Mouse (Mus musculus) forebrain, embryonic 14.5 days (tissue): ENCODE results near the gene Gm11020. TPM values are rescaled to one million over a fixed set of nuclear protein-coding genes. Genes with fewer than 3 reads are reported as not detected.

Source experiments
- ATAC-seq: fragments of 200-750 bp; cut with Nextera tagmentation; 2 replicates; pipeline ENCODE4 v1.8.0; 2017; ENCODE audit warnings: mild to moderate bottlenecking, moderate library complexity
- DNase-seq: peaks from one replicate; pipeline ENCODE4 v3.0.0-alpha.2; 2015; ENCODE audit warnings: low spot score
- H3K27ac ChIP-seq: fragments of 300-500 bp; sonication (generic); 2 replicates; pipeline ENCODE4 v1.5.1; 2014; ENCODE audit warnings: low read depth, mild to moderate bottlenecking, control low read depth, low read length, moderate library complexity
- H3K27me3 ChIP-seq: fragments of 300-500 bp; sonication (generic); replicated peaks from 2 replicates; pipeline ENCODE4 v1.6.1; 2014; ENCODE audit warnings: low read length, control low read depth, mixed read lengths; ENCODE audit not compliant: control insufficient read depth, insufficient read depth
- H3K36me3 ChIP-seq: fragments of 300-500 bp; sonication (generic); 2 replicates; pipeline ENCODE4 v1.6.1; 2014; ENCODE audit warnings: low read length, control low read depth; ENCODE audit not compliant: control insufficient read depth, insufficient read depth
- H3K4me1 ChIP-seq: fragments of 300-500 bp; sonication (generic); 2 replicates; pipeline ENCODE4 v1.6.1; 2014; ENCODE audit warnings: antibody characterized with exemption, low read length, control low read depth; ENCODE audit not compliant: control insufficient read depth, insufficient read depth
- H3K4me2 ChIP-seq: fragments of 300-500 bp; sonication (generic); 2 replicates; pipeline ENCODE4 v1.6.1; 2014; ENCODE audit warnings: mild to moderate bottlenecking, control low read depth, low read length
- H3K4me3 ChIP-seq: fragments of 300-500 bp; sonication (generic); 2 replicates; pipeline ENCODE4 v1.5.1; 2014; ENCODE audit warnings: low read depth, low read length, control low read depth
- H3K9ac ChIP-seq: fragments of 300-500 bp; sonication (generic); 2 replicates; pipeline ENCODE4 v1.6.1; 2014; ENCODE audit warnings: mild to moderate bottlenecking, low read length, control low read depth, moderate library complexity
- H3K9me3 ChIP-seq: fragments of 300-500 bp; sonication (generic); replicated peaks from 2 replicates; pipeline ENCODE4 v1.6.1; 2016; ENCODE audit warnings: low read length, control low read depth, mixed read lengths; ENCODE audit not compliant: control insufficient read depth
- WGBS: fragments of 180-500 bp; shearing (Covaris S2); extraction: QIAGEN DNeasy Blood & Tissue Kit; methylation state at CpG from one replicate; pipeline ENCODE4 v1.1.7; 2014; 5-methylcytosine and 5-hydroxymethylcytosine counted together
- polyA plus RNA-seq: library from polyadenylated mRNA; unstranded; fragments of >200 nt; fragmentation: Nextera tagmentation; extraction: Ambion mirVana; gene quantifications from 2 replicates; pipeline ENCODE4 v1.2.1, GENCODE M21; 2014

Gene Gm11020
- polyA plus RNA-seq, 1 experiment from 2014 or later: not detected

DNA sequence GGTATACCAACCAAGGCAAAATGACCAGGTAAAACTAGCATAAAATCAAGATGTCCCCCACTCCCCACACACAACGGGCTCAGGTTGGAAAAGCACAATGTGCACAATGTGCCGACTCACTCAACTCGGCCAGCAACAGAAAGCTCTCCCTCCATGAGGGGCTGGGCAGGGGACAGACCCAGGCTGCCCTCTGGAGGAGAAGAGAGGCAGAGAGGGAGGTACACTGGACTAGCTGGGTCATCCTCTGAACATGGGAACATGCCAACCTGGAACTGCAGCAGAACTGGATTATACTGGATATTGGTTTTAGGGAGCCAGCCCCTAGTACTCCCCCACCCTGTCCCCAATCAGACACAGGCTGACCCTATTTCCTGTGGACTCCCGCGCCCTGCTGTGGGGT is 31.8 kb downstream of the Gm11020 start:
- H3K4me2 ChIP-seq: no peak overlapping the region
- peaks cover 9% of the 10 kb centered on the region; the same call in 1 of the 2 replicates for H3K36me3 ChIP-seq
- no peak overlapping the region for H3K9ac ChIP-seq
- no peaks in the 10 kb centered on the region for H3K27me3 ChIP-seq
- DNase-seq (no peak), ATAC-seq (0 out of 2 replicates have a peak, but pooled peaks have one; percentile 54)
- H3K9me3 ChIP-seq: no peaks in the 10 kb centered on the region
- H3K27ac ChIP-seq: no peak overlapping the region
- no peaks in the 10 kb centered on the region for H3K4me1 ChIP-seq
- H3K4me3 ChIP-seq: no peak overlapping the region
- WGBS: 52% methylated on average over 5 of the region's 5 CpGs

DNA sequence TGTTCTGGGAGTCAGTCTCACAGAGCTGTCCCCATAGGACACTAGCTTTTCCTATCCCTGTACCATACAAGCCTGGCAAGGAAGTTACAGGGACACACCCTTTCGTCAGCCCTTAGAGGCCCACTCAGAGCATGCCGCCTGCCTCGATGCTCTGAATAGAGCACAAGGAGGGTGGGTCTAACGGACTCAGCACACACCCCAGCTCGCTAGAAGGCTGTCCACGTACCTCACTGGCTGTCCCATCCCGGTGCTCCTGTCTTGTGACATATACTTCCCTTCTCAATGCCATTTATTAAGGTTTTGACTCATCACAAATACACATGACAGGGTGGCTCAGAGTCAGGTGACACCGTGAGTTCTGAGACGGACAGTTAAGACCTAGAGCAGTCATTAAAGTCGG is 33.1 kb downstream of the Gm11020 start:
- no peaks in the 10 kb centered on the region for H3K4me1 ChIP-seq
- DNase-seq: no peak
- ATAC-seq: no peak
- H3K27ac ChIP-seq: no peak overlapping the region
- peaks cover 9% of the 10 kb centered on the region; the same call in 1 of the 2 replicates for H3K36me3 ChIP-seq
- no peak overlapping the region for H3K4me3 ChIP-seq
- no peak overlapping the region for H3K9ac ChIP-seq
- H3K27me3 ChIP-seq: no peaks in the 10 kb centered on the region
- 90% methylated on average over 10 of the region's 10 CpGs for WGBS
- H3K4me2 ChIP-seq: no peak overlapping the region
- H3K9me3 ChIP-seq: no peaks in the 10 kb centered on the region

DNA sequence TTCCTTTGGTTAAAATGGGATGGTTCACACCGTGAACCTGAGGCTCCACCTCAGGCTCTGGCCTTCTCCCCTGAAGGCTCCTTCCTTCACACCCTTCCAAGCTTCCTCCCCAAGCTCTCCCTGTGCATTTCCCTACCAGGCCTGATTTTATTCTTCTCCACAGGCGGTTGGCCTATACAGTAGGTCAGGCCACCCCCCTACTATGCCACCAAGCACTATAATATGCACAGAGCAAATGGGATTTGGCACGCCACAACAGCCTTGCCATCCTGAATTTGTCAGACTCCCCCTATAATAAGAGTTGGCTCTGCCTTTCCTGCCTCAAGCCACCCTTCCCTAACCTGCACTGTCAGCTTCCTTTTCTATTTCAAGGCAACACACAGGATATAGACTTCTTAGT is 37.3 kb downstream of the Gm11020 start:
- 89% methylated on average over 3 of the region's 3 CpGs for WGBS
- H3K4me3 ChIP-seq: no peak overlapping the region
- no peaks in the 10 kb centered on the region for H3K27me3 ChIP-seq
- no peak overlapping the region for H3K4me2 ChIP-seq
- no peak for DNase-seq
- no peak overlapping the region for H3K27ac ChIP-seq
- no peak for ATAC-seq
- peaks cover 4% of the 10 kb centered on the region; the same call in 1 of the 2 replicates for H3K4me1 ChIP-seq
- H3K9ac ChIP-seq: no peak overlapping the region
- H3K36me3 ChIP-seq: peaks cover 9% of the 10 kb centered on the region; the same call in 1 of the 2 replicates
- no peaks in the 10 kb centered on the region for H3K9me3 ChIP-seq

DNA sequence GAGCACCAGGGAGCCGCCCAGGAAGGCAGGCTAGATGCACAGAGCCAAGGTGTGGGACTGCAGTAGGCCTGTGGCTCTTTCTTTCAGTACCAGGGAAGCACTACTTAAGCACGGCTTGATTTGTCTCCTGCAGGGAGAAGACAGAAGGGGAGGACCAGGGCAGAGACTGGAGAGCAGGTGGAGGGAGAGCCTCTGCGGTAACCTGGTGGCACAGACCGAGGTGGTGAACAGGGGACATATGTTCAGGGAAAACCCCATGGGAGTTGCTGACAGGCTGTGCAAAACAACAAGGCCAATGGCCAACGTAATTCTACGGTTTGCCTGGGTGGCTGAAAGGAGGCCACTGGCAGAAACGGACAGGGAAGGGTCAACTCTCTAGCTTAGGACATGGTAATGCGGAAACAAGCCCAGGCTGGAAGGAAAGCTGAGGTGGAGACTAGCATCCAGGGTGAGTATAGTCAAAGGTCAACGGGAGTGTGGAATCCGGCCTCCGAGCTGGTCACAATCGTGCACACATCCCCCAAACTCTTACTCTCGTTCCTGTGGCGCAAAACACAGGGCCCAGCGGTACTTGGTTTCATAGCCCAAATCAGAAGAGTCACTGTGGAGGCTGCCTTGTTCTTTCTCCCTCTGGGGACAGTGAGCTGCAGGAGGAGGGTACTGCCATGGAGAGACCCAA is 38.5 kb downstream of the Gm11020 start:
- no peak overlapping the region for H3K27ac ChIP-seq

DNA sequence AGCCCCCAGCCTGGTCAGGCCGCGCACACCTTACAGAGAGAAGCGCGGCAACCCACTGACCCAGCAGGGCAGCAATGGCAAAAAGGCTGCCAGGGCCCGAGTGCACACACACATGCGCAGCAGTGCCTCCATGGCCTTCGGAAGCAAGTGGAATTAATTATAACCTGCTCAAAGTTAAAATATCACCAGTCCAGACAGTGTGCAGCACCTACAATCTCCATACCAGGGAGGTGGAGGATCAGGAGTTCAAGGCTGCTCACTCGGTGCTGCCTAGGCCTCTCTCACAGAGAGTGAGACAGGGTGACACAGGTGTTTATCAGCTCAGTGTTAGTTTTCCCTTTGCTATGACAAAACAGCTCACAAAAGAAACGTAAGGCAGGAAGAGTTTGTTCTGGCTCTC is 44.3 kb downstream of the Gm11020 start:
- no peak overlapping the region for H3K4me3 ChIP-seq
- H3K9me3 ChIP-seq: no peaks in the 10 kb centered on the region
- peaks cover 11% of the 10 kb centered on the region; the same call in 1 of the 2 replicates for H3K4me1 ChIP-seq
- H3K9ac ChIP-seq: no peak overlapping the region
- DNase-seq: no peak
- no peak for ATAC-seq
- H3K27ac ChIP-seq: no peak overlapping the region
- H3K36me3 ChIP-seq: no peaks in the 10 kb centered on the region
- H3K4me2 ChIP-seq: no peak overlapping the region
- 91% methylated on average over 9 of the region's 9 CpGs for WGBS
- no peaks in the 10 kb centered on the region for H3K27me3 ChIP-seq

More for the DNA sequence above, 38.5 kb downstream of the Gm11020 start:
- Histone ChIP-seq H3K4me1 (peaks cover 4% of the 10 kb centered on the region; the same call in 1 of the 2 replicates), H3K36me3 (0 out of 2 replicates have a peak, but pooled peaks cover 4% of the 10 kb centered on the region), H3K9me3 (no peaks in the 10 kb centered on the region), H3K9ac (no peak overlapping the region), H3K4me3 (no peak overlapping the region), H3K27me3 (no peaks in the 10 kb centered on the region), H3K4me2 (no peak overlapping the region)
- no peak for ATAC-seq
- no peak for DNase-seq
- WGBS: 67% methylated on average over 15 of the region's 15 CpGs

DNA sequence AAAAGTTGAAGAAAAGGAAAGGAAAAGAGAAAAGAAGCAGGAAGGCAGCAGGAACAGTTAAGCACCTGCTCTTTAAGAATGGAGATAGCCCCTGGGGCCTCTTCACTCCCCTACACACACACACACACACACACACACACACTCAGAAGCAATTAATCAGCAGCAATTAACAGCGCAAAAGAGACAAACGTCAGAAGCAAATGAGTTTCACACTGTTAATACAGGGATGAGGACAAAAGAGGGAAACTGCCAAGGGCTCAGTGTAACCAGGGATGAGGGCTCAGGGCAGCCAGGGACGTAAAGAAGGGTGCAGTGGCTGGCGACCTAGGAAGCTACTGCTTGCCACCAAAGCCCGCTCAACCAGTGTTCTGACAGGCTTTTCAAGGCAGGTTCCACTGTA is 46.0 kb downstream of the Gm11020 start:
- H3K9me3 ChIP-seq: no peaks in the 10 kb centered on the region
- ATAC-seq (peak; percentile 68), DNase-seq (peak; percentile 76)

DNA sequence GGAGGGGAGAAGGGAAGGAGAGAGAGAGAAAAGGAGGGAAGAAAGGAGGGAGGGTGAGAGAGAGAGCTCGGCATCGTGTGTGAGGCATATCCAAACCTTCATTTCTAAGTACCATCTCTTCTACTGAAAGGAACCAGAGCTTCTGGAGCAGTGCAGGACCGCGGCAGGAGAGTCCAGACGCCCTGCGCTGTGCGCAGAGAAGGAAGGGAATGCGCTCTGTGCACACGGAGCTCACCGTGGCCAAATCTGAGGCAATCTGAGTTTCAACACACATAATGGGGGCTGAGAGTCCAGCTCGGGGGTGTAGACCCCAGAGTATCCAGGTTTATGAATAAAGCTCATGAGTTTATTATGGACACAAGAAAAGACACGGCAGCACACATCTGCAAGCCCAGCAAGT is 48.2 kb downstream of the Gm11020 start:
- H3K36me3 ChIP-seq: no peaks in the 10 kb centered on the region
- H3K27me3 ChIP-seq: no peaks in the 10 kb centered on the region
- H3K9me3 ChIP-seq: no peaks in the 10 kb centered on the region
- H3K4me1 ChIP-seq: peaks cover 11% of the 10 kb centered on the region; the same call in 1 of the 2 replicates
- H3K9ac ChIP-seq: no peak overlapping the region
- no peak overlapping the region for H3K4me3 ChIP-seq
- no peak overlapping the region for H3K4me2 ChIP-seq
- ATAC-seq (no peak; the same call in 1 of the 2 replicates), DNase-seq (no peak)
- 70% methylated on average over 12 of the region's 12 CpGs for WGBS
- H3K27ac ChIP-seq: no peak overlapping the region

More for the DNA sequence above, 46.0 kb downstream of the Gm11020 start:
- Histone ChIP-seq H3K4me3 (no peak overlapping the region), H3K27ac (no peak overlapping the region), H3K4me2 (no peak overlapping the region), H3K4me1 (peaks cover 11% of the 10 kb centered on the region; the same call in 1 of the 2 replicates), H3K9ac (no peak overlapping the region; the same call in 1 of the 2 replicates), H3K27me3 (no peaks in the 10 kb centered on the region), H3K36me3 (no peaks in the 10 kb centered on the region)
- 9% methylated on average over 5 of the region's 5 CpGs for WGBS

DNA sequence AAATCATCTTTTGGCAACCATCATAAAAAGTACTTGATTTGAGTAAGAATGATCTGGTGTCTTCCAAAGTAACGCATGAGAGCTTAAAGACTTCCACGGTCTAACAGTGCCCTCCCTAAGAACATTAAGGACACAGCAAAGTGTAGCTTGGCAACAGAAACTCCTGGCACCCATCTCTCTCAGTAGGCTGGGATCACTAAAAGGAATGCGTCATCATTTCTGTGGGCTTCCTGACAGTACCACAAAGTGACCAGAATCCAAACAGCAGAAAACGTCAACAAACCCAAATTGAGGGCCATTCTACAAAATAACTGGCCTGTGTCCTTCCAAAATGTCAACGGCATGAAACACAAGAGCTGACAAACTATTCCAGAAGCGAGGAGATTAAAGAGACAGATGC is 48.7 kb downstream of the Gm11020 start:
- Histone ChIP-seq H3K4me3 (no peak overlapping the region), H3K9me3 (no peaks in the 10 kb centered on the region), H3K9ac (no peak overlapping the region), H3K36me3 (no peaks in the 10 kb centered on the region), H3K4me2 (no peak overlapping the region), H3K27ac (no peak overlapping the region), H3K27me3 (no peaks in the 10 kb centered on the region), H3K4me1 (peaks cover 12% of the 10 kb centered on the region; the same call in 1 of the 2 replicates)
- 76% methylated on average over 6 of the region's 6 CpGs for WGBS
- ATAC-seq: no peak
- DNase-seq: no peak

DNA sequence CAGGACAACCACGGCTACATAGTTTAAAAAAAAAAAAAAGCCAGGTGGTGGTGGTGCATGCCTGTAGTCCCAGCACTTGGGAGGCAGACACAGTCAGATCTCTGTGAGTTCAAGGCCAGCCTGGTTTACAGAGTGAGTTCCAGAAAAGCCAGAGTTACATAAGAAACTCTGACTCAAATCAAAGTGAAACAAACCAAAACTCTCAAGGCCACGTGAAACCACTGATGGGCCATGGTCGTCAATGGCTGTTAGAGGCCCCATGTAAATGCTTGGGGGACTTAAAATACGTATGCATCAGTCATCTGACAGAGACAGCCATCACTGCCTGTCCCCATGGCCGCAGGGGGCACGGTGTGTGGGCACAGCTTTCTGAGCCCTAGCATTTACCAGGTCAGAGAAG is 49.8 kb downstream of the Gm11020 start:
- no peak overlapping the region for H3K4me3 ChIP-seq
- peaks cover 20% of the 10 kb centered on the region for H3K4me1 ChIP-seq
- no peaks in the 10 kb centered on the region for H3K36me3 ChIP-seq
- DNase-seq: no peak
- no peak overlapping the region for H3K9ac ChIP-seq
- H3K4me2 ChIP-seq: no peak overlapping the region
- WGBS: 92% methylated on average over 6 of the region's 6 CpGs
- no peaks in the 10 kb centered on the region for H3K27me3 ChIP-seq
- no peak overlapping the region for H3K27ac ChIP-seq
- H3K9me3 ChIP-seq: no peaks in the 10 kb centered on the region
- no peak for ATAC-seq
